Mouse (Mus musculus) liver, postnatal 0 days (tissue): ENCODE data around the gene Ggact. TPM values are rescaled to one million over a fixed set of nuclear protein-coding genes. Genes with fewer than 3 reads are reported as not detected.

Experiments used
- ATAC-seq: fragments of 200-750 bp; cut with Nextera tagmentation; 2 replicates; pipeline ENCODE4 v1.8.0; 2017; ENCODE audit warnings: mild to moderate bottlenecking, moderate library complexity
- DNase-seq: peaks from one replicate; pipeline ENCODE4 v3.0.0-alpha.2; 2016
- H3K27ac ChIP-seq: fragments of 300-500 bp; sonication (generic); 2 replicates; pipeline ENCODE4 v1.5.1; 2014; ENCODE audit warnings: antibody characterized with exemption, moderate library complexity, mild to moderate bottlenecking, low read depth
- H3K27me3 ChIP-seq: fragments of 300-500 bp; sonication (generic); 2 replicates; pipeline ENCODE4 v1.6.1; 2014; ENCODE audit warnings: low read length, control low read depth, mixed read lengths; ENCODE audit not compliant: insufficient read depth
- H3K36me3 ChIP-seq: fragments of 300-500 bp; sonication (generic); replicated peaks from 2 replicates; pipeline ENCODE4 v1.6.1; 2014; ENCODE audit warnings: mild to moderate bottlenecking, control low read depth, low read length, moderate library complexity, mixed read lengths; ENCODE audit not compliant: insufficient read depth
- H3K4me1 ChIP-seq: fragments of 300-500 bp; sonication (generic); 2 replicates; pipeline ENCODE4 v1.6.1; 2014; ENCODE audit warnings: antibody characterized with exemption, mild to moderate bottlenecking, control low read depth; ENCODE audit not compliant: insufficient read depth
- H3K4me2 ChIP-seq: fragments of 300-500 bp; sonication (generic); 2 replicates; pipeline ENCODE4 v1.6.1; 2014; ENCODE audit warnings: low read depth, mild to moderate bottlenecking, low read length, moderate library complexity, mixed read lengths
- H3K4me3 ChIP-seq: fragments of 300-500 bp; sonication (generic); 2 replicates; pipeline ENCODE4 v1.5.1; 2014; ENCODE audit warnings: low read depth, low read length
- H3K9ac ChIP-seq: fragments of 300-500 bp; sonication (generic); replicated peaks from 2 replicates; pipeline ENCODE4 v1.6.1; 2014; ENCODE audit warnings: mild to moderate bottlenecking, moderate library complexity
- H3K9me3 ChIP-seq: fragments of 300-500 bp; sonication (generic); 2 replicates; pipeline ENCODE4 v1.6.1; 2016; ENCODE audit warnings: mild to moderate bottlenecking, control low read depth, low read length, mixed read lengths
- CTCF ChIP-seq: sonication (generic); IDR thresholded peaks from 2 replicates; pipeline ENCODE4 v1.5.1; 2016; ENCODE audit warnings: antibody characterized with exemption, low read depth
- EP300 ChIP-seq: IDR thresholded peaks from 2 replicates; pipeline ENCODE4 v1.6.1; 2016; ENCODE audit warnings: antibody characterized with exemption, low read depth, mild to moderate bottlenecking
- WGBS: fragments of 180-500 bp; shearing (Covaris S2); extraction: QIAGEN DNeasy Blood & Tissue Kit; methylation state at CpG from one replicate; pipeline ENCODE4 v1.1.7; 2014; ENCODE audit not compliant: insufficient replicate concordance; 5-methylcytosine and 5-hydroxymethylcytosine counted together
- polyA plus RNA-seq: library from polyadenylated mRNA; unstranded; fragments of >200 nt; fragmentation: Nextera tagmentation; extraction: Ambion mirVana; gene quantifications from 2 replicates; pipeline ENCODE4 v1.2.1, GENCODE M21; 2015

The Ggact gene
- polyA plus RNA-seq, 1 experiment from 2014 or later, result 78.4 TPM

DNA sequence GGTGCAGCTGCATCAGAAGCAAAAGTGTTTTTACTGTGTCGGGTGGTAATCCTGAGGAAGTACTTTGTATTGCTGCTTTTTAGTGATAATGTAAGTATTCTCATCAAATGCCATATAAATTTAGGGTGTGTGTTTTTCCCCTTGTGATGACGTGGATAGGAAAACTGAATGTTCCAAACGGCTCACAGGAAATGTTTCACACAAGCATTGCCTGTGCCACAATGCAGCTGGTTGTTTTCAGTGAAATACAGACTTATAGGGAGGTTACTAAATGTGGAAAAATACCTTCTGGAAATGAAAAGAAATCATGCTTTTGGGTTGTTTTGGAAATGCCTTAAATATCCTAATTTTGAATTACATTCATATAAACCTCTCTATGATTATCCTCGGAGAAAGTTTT, 128.9 kb downstream of the Ggact start:
- Histone ChIP-seq H3K27me3 (no peaks in the 10 kb centered on the region), H3K4me2 (no peak overlapping the region), H3K9me3 (no peaks in the 10 kb centered on the region), H3K9ac (no peak overlapping the region), H3K4me3 (no peak overlapping the region), H3K4me1 (no peaks in the 10 kb centered on the region), H3K36me3 (no peaks in the 10 kb centered on the region), H3K27ac (no peak overlapping the region)
- TF ChIP-seq EP300 (no peak), CTCF (no peak)
- no peak for ATAC-seq
- no peak for DNase-seq
- WGBS, result 52% methylated on average over 4 of the region's 4 CpGs

DNA sequence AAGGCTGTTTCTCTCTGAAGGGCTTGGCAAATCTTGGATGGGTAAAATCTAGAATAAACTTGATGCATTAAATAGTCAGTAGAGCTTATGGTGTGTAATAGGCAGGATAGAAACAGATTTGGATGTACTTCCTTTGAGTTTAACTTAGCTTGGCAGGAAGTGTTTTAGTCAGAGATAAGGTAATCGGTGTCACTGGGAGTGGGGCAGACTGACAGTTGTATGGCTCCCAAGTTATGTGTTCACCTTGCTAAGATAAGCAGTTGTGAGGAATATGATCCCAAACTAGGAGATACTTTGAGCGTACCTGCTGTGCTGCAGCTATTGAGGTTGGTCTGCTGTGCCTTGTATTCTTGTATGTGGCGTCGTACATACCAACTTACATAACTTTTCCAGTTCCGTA, 147.1 kb downstream of the Ggact start:
- Histone ChIP-seq H3K4me2 (no peak overlapping the region), H3K9me3 (no peaks in the 10 kb centered on the region), H3K9ac (no peak overlapping the region), H3K4me1 (0 out of 2 replicates have a peak, but pooled peaks cover 2% of the 10 kb centered on the region), H3K36me3 (no peaks in the 10 kb centered on the region), H3K27ac (no peak overlapping the region), H3K27me3 (no peaks in the 10 kb centered on the region), H3K4me3 (no peak overlapping the region)
- ATAC-seq (no peak), DNase-seq (no peak)
- TF ChIP-seq EP300, result no peak
- no peak for TF ChIP-seq CTCF
- WGBS, result 62% methylated on average over 5 of the region's 5 CpGs

Other genes starting within 250 kb of the Ggact start
- 1.5 and 1.8 TPM in 2 replicates for gene Tmtc4, start 70.3 kb upstream of the Ggact start, polyA plus RNA-seq